Mouse (Mus musculus) heart, postnatal 0 days (tissue): ENCODE measurements around the gene Csdc2. TPM values are rescaled to one million over a fixed set of nuclear protein-coding genes. Genes with fewer than 3 reads are reported as not detected.

Experiments used
- ATAC-seq: fragments of 200-750 bp; cut with Nextera tagmentation; 2 replicates; pipeline ENCODE4 v1.8.0; 2017; ENCODE audit warnings: low read depth, moderate number of reproducible peaks, moderate library complexity; ENCODE audit not compliant: insufficient read depth
- DNase-seq: peaks from one replicate; pipeline ENCODE4 v3.0.0-alpha.2; 2016; ENCODE audit warnings: low spot score
- H3K27ac ChIP-seq: fragments of 300-500 bp; sonication (generic); 2 replicates; pipeline ENCODE4 v1.5.1; 2014; ENCODE audit warnings: low read depth, mild to moderate bottlenecking
- H3K27me3 ChIP-seq: fragments of 300-500 bp; sonication (generic); 2 replicates; pipeline ENCODE4 v1.6.1; 2014; ENCODE audit warnings: low read length, mixed read lengths; ENCODE audit not compliant: control insufficient read depth, insufficient read depth
- H3K36me3 ChIP-seq: fragments of 300-500 bp; sonication (generic); replicated peaks from 2 replicates; pipeline ENCODE4 v1.6.1; 2014; ENCODE audit warnings: low read length, mixed read lengths; ENCODE audit not compliant: control insufficient read depth, insufficient read depth
- H3K4me1 ChIP-seq: fragments of 300-500 bp; sonication (generic); 2 replicates; pipeline ENCODE4 v1.6.1; 2014; ENCODE audit warnings: antibody characterized with exemption; ENCODE audit not compliant: control insufficient read depth, insufficient read depth
- H3K4me2 ChIP-seq: fragments of 300-500 bp; sonication (generic); 2 replicates; pipeline ENCODE4 v1.6.1; 2014; ENCODE audit warnings: low read depth, mild to moderate bottlenecking, low read length, moderate library complexity
- H3K4me3 ChIP-seq: fragments of 300-500 bp; sonication (generic); 2 replicates; pipeline ENCODE4 v1.5.1; 2014; ENCODE audit warnings: low read depth, low read length
- H3K9ac ChIP-seq: fragments of 300-500 bp; sonication (generic); replicated peaks from 2 replicates; pipeline ENCODE4 v1.6.1; 2014; ENCODE audit warnings: low read depth, low read length, mixed read lengths
- H3K9me3 ChIP-seq: fragments of 300-500 bp; sonication (generic); replicated peaks from 2 replicates; pipeline ENCODE4 v1.6.1; 2016; ENCODE audit warnings: low read length; ENCODE audit not compliant: control insufficient read depth
- CTCF ChIP-seq: IDR thresholded peaks from 2 replicates; pipeline ENCODE4 v1.5.1; 2016; ENCODE audit warnings: antibody characterized with exemption, control low read depth, low read depth
- EP300 ChIP-seq: IDR thresholded peaks from 2 replicates; pipeline ENCODE4 v1.6.1; 2016; ENCODE audit warnings: antibody characterized with exemption, low read depth
- WGBS: fragments of 180-500 bp; shearing (Covaris S2); extraction: QIAGEN DNeasy Blood & Tissue Kit; methylation state at CpG from one replicate; pipeline ENCODE4 v1.1.7; 2014; 5-methylcytosine and 5-hydroxymethylcytosine counted together
- polyA plus RNA-seq: library from polyadenylated mRNA; unstranded; fragments of >200 nt; fragmentation: Nextera tagmentation; extraction: Ambion mirVana; gene quantifications from 2 replicates; pipeline ENCODE4 v1.2.1, GENCODE M21; 2015
- total RNA-seq: library from RNA; depleted of rRNA; stranded (reverse); fragments of >200 nt; gene quantifications from 2 replicates; pipeline ENCODE4 v1.2.3, GENCODE M21; 2014; ENCODE audit warnings: low replicate concordance; rRNA removed

Csdc2 gene
- total and polyA plus RNA-seq, 2 experiments from 2014 or later = 2.8 to 7.7 TPM

- H3K27me3 ChIP-seq = no peaks in the 10 kb centered on the region
- no peak for TF ChIP-seq CTCF
- TF ChIP-seq EP300 = no peak
- DNase-seq (no peak), ATAC-seq (no peak)
- no peak overlapping the region for H3K4me2 ChIP-seq
- WGBS = 72% methylated on average over 6 of the region's 6 CpGs
- no peak overlapping the region for H3K4me3 ChIP-seq
- H3K27ac ChIP-seq = no peak overlapping the region
- H3K36me3 ChIP-seq = peaks cover 60% of the 10 kb centered on the region
- H3K9ac ChIP-seq = no peak overlapping the region
- 0 out of 2 replicates have a peak, but pooled peaks cover 9% of the 10 kb centered on the region for H3K4me1 ChIP-seq
- no peaks in the 10 kb centered on the region for H3K9me3 ChIP-seq
These were observed 57.4 kb downstream of the Csdc2 start for GRCm38 (mm10) chr15:81993992-81994391.

Other genes with a start within 250 kb of the Csdc2 start
- 2.3 TPM in 1 of 2 replicates, not detected in the other for gene Chadl, start 239.5 kb upstream of the Csdc2 start, total RNA-seq
- 0.74 and 1.2 TPM in 2 replicates for gene Chadl, start 239.5 kb upstream of the Csdc2 start, polyA plus RNA-seq
- 41.4 and 51.1 TPM in 2 replicates for gene Zc3h7b, start 191.7 kb upstream of the Csdc2 start, total RNA-seq
- gene Zc3h7b, start 191.7 kb upstream of the Csdc2 start, polyA plus RNA-seq = 11.6 and 14.3 TPM in 2 replicates
- 50.6 and 87.8 TPM in 2 replicates for gene Rangap1, start 191.2 kb upstream of the Csdc2 start, total RNA-seq
- 28.7 and 31.3 TPM in 2 replicates for gene Rangap1, start 191.2 kb upstream of the Csdc2 start, polyA plus RNA-seq
- gene Tef, start 134.3 kb upstream of the Csdc2 start, total RNA-seq = 41.5 and 58.7 TPM in 2 replicates
- gene Tef, start 134.3 kb upstream of the Csdc2 start, polyA plus RNA-seq = 27.8 and 30.3 TPM in 2 replicates
- gene Tob2, start 78.0 kb upstream of the Csdc2 start, total RNA-seq = 19.2 and 75.8 TPM in 2 replicates
- gene Tob2, start 78.0 kb upstream of the Csdc2 start, polyA plus RNA-seq = 16.0 and 18.2 TPM in 2 replicates
- 26.9 and 31.0 TPM in 2 replicates for gene Phf5a, start 64.8 kb upstream of the Csdc2 start, total RNA-seq
- 60.7 and 65.3 TPM in 2 replicates for gene Phf5a, start 64.8 kb upstream of the Csdc2 start, polyA plus RNA-seq
- 2,020 and 2,039 TPM in 2 replicates for gene Aco2, start 64.5 kb upstream of the Csdc2 start, total RNA-seq
- gene Aco2, start 64.5 kb upstream of the Csdc2 start, polyA plus RNA-seq = 1,019 and 1,040 TPM in 2 replicates
- gene Polr3h, start 10.5 kb upstream of the Csdc2 start, total RNA-seq = 8.4 and 14.8 TPM in 2 replicates
- 315 and 321 TPM in 2 replicates for gene Polr3h, start 10.5 kb upstream of the Csdc2 start, polyA plus RNA-seq
- 19.8 and 27.0 TPM in 2 replicates for gene Pmm1, start 24.2 kb downstream of the Csdc2 start, total RNA-seq
- gene Pmm1, start 24.2 kb downstream of the Csdc2 start, polyA plus RNA-seq = 17.8 and 19.1 TPM in 2 replicates
- gene 1700029P11Rik, start 43.8 kb downstream of the Csdc2 start, total RNA-seq = not detected in 2 replicates
- not detected in 2 replicates for gene 1700029P11Rik, start 43.8 kb downstream of the Csdc2 start, polyA plus RNA-seq
- gene Xrcc6, start 51.1 kb downstream of the Csdc2 start, total RNA-seq = 25.2 and 37.2 TPM in 2 replicates
- 36.8 and 39.0 TPM in 2 replicates for gene Xrcc6, start 51.1 kb downstream of the Csdc2 start, polyA plus RNA-seq
- 9.0 and 13.6 TPM in 2 replicates for gene Desi1, start 97.1 kb downstream of the Csdc2 start, total RNA-seq
- 15.4 and 16.1 TPM in 2 replicates for gene Desi1, start 97.1 kb downstream of the Csdc2 start, polyA plus RNA-seq
- 204 and 222 TPM in 2 replicates for gene Snu13, start 110.8 kb downstream of the Csdc2 start, total RNA-seq
- 109 and 123 TPM in 2 replicates for gene Snu13, start 110.8 kb downstream of the Csdc2 start, polyA plus RNA-seq
- not detected in 2 replicates for gene 4930407I10Rik, start 122.4 kb downstream of the Csdc2 start, total RNA-seq
- gene 4930407I10Rik, start 122.4 kb downstream of the Csdc2 start, polyA plus RNA-seq = not detected in 2 replicates
- not detected in 2 replicates for gene Mei1, start 133.2 kb downstream of the Csdc2 start, total RNA-seq
- gene Mei1, start 133.2 kb downstream of the Csdc2 start, polyA plus RNA-seq = not detected in 2 replicates
- 4.9 and 6.9 TPM in 2 replicates for gene Ccdc134, start 191.2 kb downstream of the Csdc2 start, total RNA-seq
- gene Ccdc134, start 191.2 kb downstream of the Csdc2 start, polyA plus RNA-seq = 5.9 and 6.5 TPM in 2 replicates
- 86.3 and 90.3 TPM in 2 replicates for gene Srebf2, start 210.4 kb downstream of the Csdc2 start, total RNA-seq
- gene Srebf2, start 210.4 kb downstream of the Csdc2 start, polyA plus RNA-seq = 58.0 and 68.3 TPM in 2 replicates